Mouse (Mus musculus): ENCODE data around the gene Dgkh. TPM values are rescaled to one million over a fixed set of nuclear protein-coding genes. Genes with fewer than 3 reads are reported as not detected.

Dgkh gene
- polyA plus RNA-seq, 1 experiment, result 0.82 TPM

DNA sequence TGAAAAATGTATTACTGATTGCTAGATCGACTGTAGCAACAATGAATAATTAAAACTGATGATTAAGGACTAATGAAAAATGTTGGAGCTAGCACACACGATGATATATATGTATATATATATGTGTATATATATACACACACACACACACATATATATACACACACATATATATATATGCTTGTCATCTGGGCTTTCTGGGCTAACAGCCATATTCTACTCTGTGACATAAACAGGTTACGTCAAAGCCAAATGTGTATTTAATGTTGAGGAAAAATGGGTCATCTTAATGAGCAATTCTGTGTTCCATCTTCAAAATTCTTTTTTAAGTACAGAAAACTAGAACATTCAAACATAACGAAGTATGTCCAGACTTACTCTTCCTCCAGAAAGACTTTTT is 30.5 kb downstream of the Dgkh start:
- no peak overlapping the region for H3K4me3 ChIP-seq (ENCODE audit: extremely low read depth, insufficient read depth, insufficient read length)
- TF ChIP-seq POLR2A (IDR thresholded peaks at IDR 0.05; ENCODE audit: low read depth, low read length) (no peak), CTCF (IDR thresholded peaks at IDR 0.05; ENCODE audit: extremely low read depth, insufficient read depth, insufficient read length, insufficient replicate concordance) (no peak)
- WGBS, result 89% methylated on average over 4 of the region's 4 CpGs

DNA sequence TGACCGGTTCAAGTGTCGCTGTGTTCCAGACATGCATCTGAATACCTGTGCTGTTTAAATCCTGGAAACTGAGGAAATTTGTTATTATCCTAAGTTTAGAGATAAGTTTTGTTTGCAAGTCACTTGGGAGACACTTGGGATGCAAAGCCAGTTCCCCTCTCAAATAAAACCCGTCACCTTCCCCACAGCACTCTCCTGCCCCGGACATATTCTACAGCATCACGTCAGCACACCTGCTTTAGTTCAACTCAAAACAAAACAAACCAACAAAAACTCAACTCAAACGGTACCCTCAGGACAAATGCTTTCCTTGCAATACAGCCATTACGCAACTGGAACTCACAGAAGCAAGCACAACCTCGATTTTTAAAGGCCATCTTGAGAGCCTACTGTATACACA is 31.1 kb downstream of the Dgkh start:
- no peaks in the 10 kb centered on the region for H3K36me3 ChIP-seq (ENCODE audit: control insufficient read depth, insufficient read depth, low read length)
- DNase-seq (ENCODE audit: low read depth in 1 of 2, low spot score in 2 of 2), result no peak
- 90% methylated on average over 8 of the region's 8 CpGs for WGBS
- no peaks in the 10 kb centered on the region for H3K27me3 ChIP-seq (ENCODE audit: control insufficient read depth, insufficient read depth, low read length)
- no peak overlapping the region for H3K4me3 ChIP-seq (ENCODE audit: extremely low read depth, insufficient read depth, insufficient read length)
- no peak overlapping the region for H3K27ac ChIP-seq (ENCODE audit: insufficient read depth, low read length)
- TF ChIP-seq POLR2A (IDR thresholded peaks at IDR 0.05; ENCODE audit: low read depth, low read length) (no peak), CTCF (IDR thresholded peaks at IDR 0.05; ENCODE audit: extremely low read depth, insufficient read depth, insufficient read length, insufficient replicate concordance) (no peak)
- H3K4me1 ChIP-seq (ENCODE audit: control insufficient read depth, insufficient read depth, insufficient read length), result no peaks in the 10 kb centered on the region; the same call in 1 of the 2 replicates

More for the DNA sequence above, 30.5 kb downstream of the Dgkh start:
- no peaks in the 10 kb centered on the region; the same call in 1 of the 2 replicates for H3K4me1 ChIP-seq (ENCODE audit: control insufficient read depth, insufficient read depth, insufficient read length)
- no peaks in the 10 kb centered on the region for H3K27me3 ChIP-seq (ENCODE audit: control insufficient read depth, insufficient read depth, low read length)
- no peak overlapping the region for H3K27ac ChIP-seq (ENCODE audit: insufficient read depth, low read length)
- H3K36me3 ChIP-seq (ENCODE audit: control insufficient read depth, insufficient read depth, low read length), result no peaks in the 10 kb centered on the region
- no peak for DNase-seq (ENCODE audit: low read depth in 1 of 2, low spot score in 2 of 2)

DNA sequence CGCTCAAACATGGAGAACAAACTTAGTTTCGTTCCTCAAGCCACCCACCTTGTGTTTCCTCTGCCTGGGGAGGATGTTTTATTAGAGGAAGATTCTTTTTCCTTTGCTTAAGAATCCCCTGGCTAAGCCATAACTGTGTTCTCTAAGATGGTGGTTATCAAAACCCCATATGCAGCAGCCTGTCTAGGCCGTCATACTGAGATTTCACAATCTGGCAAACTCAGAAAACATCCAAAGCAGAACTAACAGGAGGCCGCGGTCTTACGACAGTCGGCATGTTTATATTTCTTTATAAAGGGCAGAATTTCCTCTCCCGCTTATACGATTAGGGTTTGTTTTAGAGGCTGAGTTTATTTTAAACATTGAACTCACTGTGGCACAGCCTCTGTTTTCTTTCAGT is 31.5 kb downstream of the Dgkh start:
- no peak for TF ChIP-seq CTCF (IDR thresholded peaks at IDR 0.05; ENCODE audit: extremely low read depth, insufficient read depth, insufficient read length, insufficient replicate concordance)
- Histone ChIP-seq H3K27ac (ENCODE audit: insufficient read depth, low read length) (no peak overlapping the region), H3K36me3 (ENCODE audit: control insufficient read depth, insufficient read depth, low read length) (no peaks in the 10 kb centered on the region), H3K27me3 (ENCODE audit: control insufficient read depth, insufficient read depth, low read length) (no peaks in the 10 kb centered on the region), H3K4me1 (ENCODE audit: control insufficient read depth, insufficient read depth, insufficient read length) (no peaks in the 10 kb centered on the region; the same call in 1 of the 2 replicates), H3K4me3 (ENCODE audit: extremely low read depth, insufficient read depth, insufficient read length) (no peak overlapping the region)
- no peak for DNase-seq (ENCODE audit: low read depth in 1 of 2, low spot score in 2 of 2)
- WGBS, result 82% methylated on average over 9 of the region's 9 CpGs

DNA sequence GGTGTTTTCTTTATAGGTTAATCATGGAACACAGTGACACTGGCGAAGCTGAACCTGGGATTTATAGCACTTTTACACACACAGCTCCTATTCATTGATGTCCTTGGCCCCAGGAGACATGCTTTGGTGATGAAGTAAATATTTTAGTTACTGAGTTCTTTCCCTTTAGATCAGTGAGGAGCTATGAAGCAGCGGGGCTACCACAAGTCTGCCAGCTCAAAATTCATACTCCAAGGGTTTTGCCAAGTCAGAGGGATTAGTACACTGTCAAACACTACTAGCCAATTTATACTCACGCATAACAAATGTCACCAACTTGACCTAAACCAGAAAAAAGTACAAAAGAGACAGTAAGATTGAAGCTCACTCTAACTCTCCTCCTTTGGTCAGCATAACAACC is 32.9 kb downstream of the Dgkh start:
- DNase-seq (ENCODE audit: low read depth in 1 of 2, low spot score in 2 of 2), result no peak
- Histone ChIP-seq H3K27ac (ENCODE audit: insufficient read depth, low read length) (no peak overlapping the region), H3K36me3 (ENCODE audit: control insufficient read depth, insufficient read depth, low read length) (no peaks in the 10 kb centered on the region), H3K27me3 (ENCODE audit: control insufficient read depth, insufficient read depth, low read length) (no peaks in the 10 kb centered on the region), H3K4me1 (ENCODE audit: control insufficient read depth, insufficient read depth, insufficient read length) (no peaks in the 10 kb centered on the region; the same call in 1 of the 2 replicates), H3K4me3 (ENCODE audit: extremely low read depth, insufficient read depth, insufficient read length) (no peak overlapping the region)
- no peak for TF ChIP-seq CTCF (IDR thresholded peaks at IDR 0.05; ENCODE audit: extremely low read depth, insufficient read depth, insufficient read length, insufficient replicate concordance)
- WGBS, result 92% methylated on average over 3 of the region's 3 CpGs

DNA sequence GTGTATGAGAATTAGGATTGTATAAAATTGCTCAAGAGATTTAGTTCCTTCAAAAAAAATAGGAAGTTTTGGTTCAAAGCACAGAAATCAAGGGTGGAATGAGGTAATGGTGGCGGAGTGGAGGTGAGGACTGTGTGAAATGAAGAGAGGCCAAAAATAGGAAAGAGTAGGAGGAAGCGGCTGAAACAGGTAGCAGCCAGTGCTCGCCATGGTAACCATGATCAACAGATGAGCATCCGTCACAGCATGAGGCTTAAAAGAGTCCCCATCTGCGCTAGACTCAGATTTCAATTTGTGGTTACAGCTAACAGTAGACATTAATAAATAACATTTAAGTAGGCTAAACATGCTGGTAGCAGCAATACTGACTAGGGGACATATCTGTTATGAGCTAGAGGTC is 33.4 kb downstream of the Dgkh start:
- H3K27ac ChIP-seq (ENCODE audit: insufficient read depth, low read length), result no peak overlapping the region
- no peaks in the 10 kb centered on the region; the same call in 1 of the 2 replicates for H3K4me1 ChIP-seq (ENCODE audit: control insufficient read depth, insufficient read depth, insufficient read length)
- WGBS, result 74% methylated on average over 5 of the region's 5 CpGs
- H3K4me3 ChIP-seq (ENCODE audit: extremely low read depth, insufficient read depth, insufficient read length), result no peak overlapping the region
- H3K36me3 ChIP-seq (ENCODE audit: control insufficient read depth, insufficient read depth, low read length), result no peaks in the 10 kb centered on the region
- H3K27me3 ChIP-seq (ENCODE audit: control insufficient read depth, insufficient read depth, low read length), result no peaks in the 10 kb centered on the region
- DNase-seq (ENCODE audit: low read depth in 1 of 2, low spot score in 2 of 2), result peak in 1 of 2 experiments; percentile 19
- no peak for TF ChIP-seq CTCF (IDR thresholded peaks at IDR 0.05; ENCODE audit: extremely low read depth, insufficient read depth, insufficient read length, insufficient replicate concordance)
- TF ChIP-seq POLR2A (IDR thresholded peaks at IDR 0.05; ENCODE audit: low read depth, low read length), result no peak

DNA sequence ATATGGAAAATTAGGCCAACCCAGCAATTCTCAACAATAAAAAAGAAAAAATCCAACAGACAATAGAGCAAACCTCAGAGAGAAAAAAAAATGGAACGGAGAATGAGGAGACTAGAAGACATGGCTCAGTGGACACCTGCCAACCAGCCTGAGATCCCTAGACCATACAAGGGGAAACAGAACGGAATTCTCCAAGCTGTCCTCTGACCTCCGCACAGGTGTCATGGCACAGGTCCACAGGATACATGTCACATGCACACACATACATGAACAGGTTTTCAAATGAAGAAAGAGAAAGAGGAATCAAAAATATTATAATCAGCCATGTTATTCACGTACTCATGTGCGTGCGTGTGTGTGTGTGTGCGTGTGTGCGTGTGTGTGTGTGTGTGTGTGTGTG is 38.5 kb downstream of the Dgkh start:
- Histone ChIP-seq H3K4me3 (ENCODE audit: extremely low read depth, insufficient read depth, insufficient read length) (no peak overlapping the region), H3K27ac (ENCODE audit: insufficient read depth, low read length) (no peak overlapping the region), H3K4me1 (ENCODE audit: control insufficient read depth, insufficient read depth, insufficient read length) (peaks cover 3% of the 10 kb centered on the region; the same call in 1 of the 2 replicates), H3K27me3 (ENCODE audit: control insufficient read depth, insufficient read depth, low read length) (no peaks in the 10 kb centered on the region), H3K36me3 (ENCODE audit: control insufficient read depth, insufficient read depth, low read length) (no peaks in the 10 kb centered on the region)
- no peak for DNase-seq (ENCODE audit: low read depth in 1 of 2, low spot score in 2 of 2)
- no peak for TF ChIP-seq CTCF (IDR thresholded peaks at IDR 0.05; ENCODE audit: extremely low read depth, insufficient read depth, insufficient read length, insufficient replicate concordance)
- no peak for TF ChIP-seq POLR2A (IDR thresholded peaks at IDR 0.05; ENCODE audit: low read depth, low read length)
- 91% methylated on average over 8 of the region's 8 CpGs for WGBS

DNA sequence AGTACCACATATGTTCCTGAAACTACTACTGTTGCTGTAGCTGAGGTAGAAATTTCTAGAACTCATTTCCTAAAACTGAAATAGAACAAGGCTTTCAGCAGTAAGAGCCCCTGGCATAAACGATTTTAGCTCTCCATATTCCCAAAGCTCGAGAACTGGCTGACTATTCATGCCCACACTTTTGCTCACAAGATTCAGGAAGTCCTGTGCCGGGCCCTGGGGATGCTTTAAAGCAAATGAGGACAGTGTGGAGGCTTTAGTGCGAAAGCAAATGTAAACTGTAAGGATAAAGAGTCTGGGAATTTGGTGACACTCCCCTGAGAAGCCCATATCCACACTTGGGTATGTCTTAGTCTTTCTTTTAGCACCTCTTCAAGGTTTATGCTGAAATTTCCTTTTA is 40.0 kb downstream of the Dgkh start:
- no peak for DNase-seq (ENCODE audit: low read depth in 1 of 2, low spot score in 2 of 2)
- Histone ChIP-seq H3K27me3 (ENCODE audit: control insufficient read depth, insufficient read depth, low read length) (no peaks in the 10 kb centered on the region), H3K4me3 (ENCODE audit: extremely low read depth, insufficient read depth, insufficient read length) (no peak overlapping the region), H3K27ac (ENCODE audit: insufficient read depth, low read length) (no peak overlapping the region), H3K36me3 (ENCODE audit: control insufficient read depth, insufficient read depth, low read length) (no peaks in the 10 kb centered on the region), H3K4me1 (ENCODE audit: control insufficient read depth, insufficient read depth, insufficient read length) (peaks cover 3% of the 10 kb centered on the region; the same call in 1 of the 2 replicates)
- 46% methylated on average over 4 of the region's 4 CpGs for WGBS
- no peak for TF ChIP-seq POLR2A (IDR thresholded peaks at IDR 0.05; ENCODE audit: low read depth, low read length)
- TF ChIP-seq CTCF (IDR thresholded peaks at IDR 0.05; ENCODE audit: extremely low read depth, insufficient read depth, insufficient read length, insufficient replicate concordance), result no peak

Data from spleen, adult 2 months (tissue).